Mouse (Mus musculus) mature B cell (primary cell): Measurements from ENCODE around the gene Mtor.

Source experiments
- in situ Hi-C: fragments of 300-500 bp; cut with MboI; formaldehyde crosslinking; loops from 2 replicates; pipeline ENCODE4 v1.14.3; 2019

The Mtor gene

DNA sequence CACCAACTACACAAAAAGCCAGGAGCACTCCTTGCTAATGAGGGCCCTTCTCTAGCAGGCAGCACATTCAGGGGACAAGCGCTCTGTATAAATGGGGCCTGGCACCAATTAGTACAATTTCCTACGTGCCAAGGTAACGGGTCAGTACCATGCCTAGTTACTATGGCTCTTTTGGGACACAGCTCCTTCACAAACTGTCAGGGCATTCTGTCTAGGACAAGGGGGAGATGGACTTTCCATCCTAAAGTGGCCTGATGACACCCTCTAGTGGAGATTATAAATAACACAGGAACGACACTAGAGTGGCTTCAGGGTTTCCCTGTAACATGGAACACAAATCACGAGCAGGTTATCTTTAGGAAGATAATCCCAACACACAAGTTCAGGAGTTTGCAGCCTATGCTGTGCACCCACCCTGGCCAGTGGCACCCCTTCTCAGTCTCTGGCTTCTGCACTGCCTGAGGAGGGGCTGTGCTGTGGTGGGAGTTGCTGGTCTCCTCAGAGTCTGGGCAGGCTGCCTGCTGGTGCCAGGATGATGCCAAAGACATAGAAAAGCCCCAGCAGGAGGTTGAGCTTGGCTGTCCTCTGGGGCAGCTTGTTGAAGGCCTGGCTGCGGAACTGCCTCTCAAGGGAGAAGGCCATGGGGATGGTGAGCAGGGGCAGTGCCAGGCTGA lies 12.6 kb upstream of the Mtor start:
- in situ Hi-C loops: loop anchor here (25.0 kb wide), 1 partner anchor 273 kb away; the partner anchor contains the start of genes Fbxo2, Fbxo44 and Fbxo6

GRCm38 (mm10) chr4:148441931-148442330 lies 6.5 kb upstream of the Mtor start:
- in situ Hi-C loops: loop anchor here (25.0 kb wide), 1 partner anchor 280 kb away; the partner anchor contains the start of genes Fbxo2, Fbxo44 and Fbxo6

DNA sequence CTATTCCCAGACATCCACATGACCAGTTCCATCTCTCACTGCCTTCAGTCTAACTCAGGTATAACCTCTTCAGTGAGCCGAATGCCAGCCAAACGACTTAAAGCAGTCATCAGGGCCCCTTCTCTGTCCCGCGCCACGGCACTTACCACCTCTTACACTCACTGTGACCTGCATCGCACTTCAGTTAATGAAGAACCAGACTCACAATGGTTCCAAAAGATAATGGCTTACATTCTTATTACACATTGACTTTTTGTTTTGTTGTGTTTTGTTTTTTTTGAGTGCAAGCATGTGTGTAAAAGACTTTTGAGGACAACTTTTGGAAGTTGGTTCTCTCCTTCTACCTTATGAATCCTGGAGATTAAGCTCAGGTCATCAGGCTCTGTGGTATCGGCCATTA lies 5.8 kb upstream of the Mtor start:
- in situ Hi-C loops: loop anchor here (25.0 kb wide), 1 partner anchor 280 kb away; the partner anchor contains the start of genes Fbxo2, Fbxo44 and Fbxo6

GRCm38 (mm10) chr4:148444250-148444967 lies 4.0 kb upstream of the Mtor start, which contains the start of gene Ubiad1:
TSS of gene Ubiad1 (minus strand) at chr4:148444771.
- in situ Hi-C loops: loop anchor here (25.0 kb wide), 1 partner anchor 282 kb away; the partner anchor contains the start of genes Fbxo2, Fbxo44 and Fbxo6

GRCm38 (mm10) chr4:148448853-148449245 lies 438 bp downstream of the Mtor start:
- in situ Hi-C loops: loop anchor here (25.0 kb wide), 1 partner anchor 287 kb away; the partner anchor contains the start of genes Fbxo2, Fbxo44 and Fbxo6

GRCm38 (mm10) chr4:148453707-148454106 lies 5.3 kb downstream of the Mtor start:
- in situ Hi-C loops: no loop called here

DNA sequence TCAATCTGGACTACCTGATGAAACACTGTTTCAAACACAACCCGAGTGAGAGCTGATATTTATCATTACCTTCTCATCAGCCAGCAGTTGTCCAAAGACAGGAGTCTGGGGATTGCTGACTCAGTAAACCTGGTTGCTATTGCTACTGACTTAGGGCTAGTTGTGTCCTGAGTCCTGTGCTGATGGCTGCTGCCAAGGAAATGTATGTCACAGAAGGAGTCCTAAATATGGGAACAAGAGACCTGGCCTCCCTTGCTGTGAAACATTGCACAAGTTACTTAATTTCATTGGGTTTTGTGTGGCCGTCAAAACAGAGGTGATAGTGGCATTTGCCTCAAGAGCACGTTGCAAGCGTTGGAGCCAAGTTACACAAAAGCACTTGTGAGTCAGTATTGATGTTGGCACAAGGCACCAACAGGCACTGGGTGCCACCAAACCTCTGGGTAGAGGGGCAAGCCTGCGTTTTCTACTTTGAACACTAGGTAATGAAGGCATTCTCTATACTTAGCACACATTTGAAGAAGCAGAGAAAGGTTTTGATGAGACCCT lies 7.1 kb downstream of the Mtor start:
- in situ Hi-C loops: no loop called here

DNA sequence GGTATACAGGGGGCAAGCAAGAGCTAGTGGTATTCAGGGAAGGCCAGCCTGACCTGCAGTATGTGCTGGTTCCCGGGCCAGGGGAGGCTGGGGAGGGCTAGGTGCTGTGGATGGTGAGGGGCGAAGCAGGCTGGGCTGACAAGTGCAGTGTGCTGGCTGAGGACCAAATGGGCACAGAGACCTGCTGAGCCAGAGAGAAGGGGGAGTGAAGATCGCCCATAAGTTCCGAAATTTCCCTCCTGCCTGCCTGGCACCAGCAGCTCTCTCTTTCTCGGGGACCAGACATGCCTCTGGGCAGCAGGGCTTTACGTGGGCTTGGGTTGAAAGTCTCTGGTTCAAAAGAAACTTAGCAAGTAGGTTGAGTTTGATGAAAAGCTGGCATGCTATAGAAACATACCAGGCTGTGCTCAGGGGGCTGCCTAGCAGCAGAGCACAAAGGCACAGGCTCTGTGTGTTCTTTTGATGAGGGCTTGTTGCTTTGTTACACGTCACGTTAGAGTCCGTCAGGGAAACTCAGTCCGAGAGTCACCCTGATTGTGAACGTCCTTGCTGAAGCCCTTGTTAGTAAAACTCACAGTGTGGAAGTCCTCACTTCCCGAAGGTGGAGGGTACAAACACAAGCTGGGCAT lies 12.4 kb downstream of the Mtor start:
- in situ Hi-C loops: no loop called here

DNA sequence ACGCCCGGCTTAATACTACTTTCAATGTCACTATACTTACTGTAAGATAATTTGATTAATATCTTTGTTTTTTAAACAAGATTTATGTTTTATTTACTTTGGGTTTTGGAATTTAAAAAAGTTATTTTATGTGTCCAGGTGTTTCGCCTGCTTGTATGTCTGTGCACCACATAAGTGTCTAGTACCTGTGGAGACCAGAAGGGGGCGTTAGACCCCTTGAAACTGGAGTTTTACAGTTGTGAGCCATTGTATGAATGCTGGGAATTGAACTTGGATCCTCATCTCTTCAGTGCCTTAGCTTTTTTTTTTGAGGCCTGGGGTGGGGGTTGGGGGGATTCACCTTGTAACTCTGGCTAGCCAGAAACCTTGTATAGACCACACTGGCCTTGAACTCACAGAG lies 13.4 kb downstream of the Mtor start:
- in situ Hi-C loops: no loop called here

- in situ Hi-C loops: no loop called here
Observed at GRCm38 (mm10) chr4:148462717-148463116, 14.3 kb downstream of the Mtor start.

GRCm38 (mm10) chr4:148463208-148463960 lies 15.0 kb downstream of the Mtor start:
- in situ Hi-C loops: no loop called here

DNA sequence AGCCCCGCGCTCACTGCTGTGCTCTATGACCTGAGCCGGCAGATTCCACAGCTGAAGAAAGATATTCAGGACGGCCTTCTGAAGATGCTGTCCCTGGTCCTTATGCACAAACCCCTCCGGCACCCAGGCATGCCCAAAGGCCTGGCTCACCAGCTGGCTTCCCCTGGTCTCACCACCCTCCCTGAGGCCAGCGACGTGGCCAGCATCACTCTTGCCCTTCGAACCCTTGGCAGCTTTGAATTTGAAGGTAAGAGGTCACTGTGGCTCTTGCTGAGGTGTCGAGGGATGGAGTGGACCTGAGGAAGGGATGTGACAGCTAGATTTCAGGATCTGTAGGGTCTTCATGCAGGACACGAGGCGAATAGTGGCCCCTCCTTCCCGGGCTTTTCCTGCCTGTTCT lies 15.9 kb downstream of the Mtor start:
- in situ Hi-C loops: no loop called here

DNA sequence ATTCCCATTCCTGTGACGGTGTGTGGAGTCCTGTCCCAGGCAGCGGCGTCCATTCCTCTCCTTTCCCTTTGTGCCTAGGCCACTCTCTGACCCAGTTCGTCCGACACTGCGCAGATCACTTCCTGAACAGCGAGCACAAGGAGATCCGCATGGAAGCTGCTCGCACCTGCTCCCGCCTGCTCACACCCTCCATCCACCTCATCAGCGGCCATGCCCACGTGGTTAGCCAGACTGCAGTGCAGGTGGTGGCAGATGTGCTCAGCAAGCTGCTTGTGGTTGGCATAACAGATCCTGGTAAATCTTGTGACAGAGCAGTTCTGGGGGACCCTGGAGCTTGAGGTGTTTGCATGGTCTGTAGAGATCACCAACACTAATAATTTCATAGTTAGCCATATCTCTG lies 16.5 kb downstream of the Mtor start:
- in situ Hi-C loops: no loop called here

DNA sequence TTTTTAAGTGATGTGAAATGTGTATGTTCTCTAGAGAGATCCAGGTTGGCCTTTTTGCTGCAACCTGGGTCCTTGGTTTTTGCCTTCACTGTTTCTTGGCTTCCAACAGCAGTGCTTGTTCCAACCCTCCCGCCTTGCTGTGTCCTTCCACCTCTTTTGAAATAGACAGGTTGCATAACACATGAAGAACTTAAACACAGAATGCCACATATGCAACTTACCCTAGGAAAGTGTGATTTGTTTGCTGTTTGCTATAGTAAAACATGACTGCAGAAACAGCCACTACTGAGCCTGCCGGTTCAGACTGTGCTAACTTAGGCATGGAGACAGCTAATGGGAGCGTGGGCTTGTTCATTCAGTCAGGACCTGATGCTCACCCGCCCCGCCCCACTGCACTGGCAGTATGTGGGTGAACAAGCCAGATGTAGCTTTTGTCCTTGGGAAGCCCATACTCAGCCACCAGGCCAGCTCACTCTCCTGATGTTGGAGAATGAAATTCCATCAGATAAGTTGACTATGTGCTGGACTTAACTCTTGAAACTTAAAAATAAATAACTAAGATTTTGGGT lies 18.2 kb downstream of the Mtor start:
- in situ Hi-C loops: no loop called here

DNA sequence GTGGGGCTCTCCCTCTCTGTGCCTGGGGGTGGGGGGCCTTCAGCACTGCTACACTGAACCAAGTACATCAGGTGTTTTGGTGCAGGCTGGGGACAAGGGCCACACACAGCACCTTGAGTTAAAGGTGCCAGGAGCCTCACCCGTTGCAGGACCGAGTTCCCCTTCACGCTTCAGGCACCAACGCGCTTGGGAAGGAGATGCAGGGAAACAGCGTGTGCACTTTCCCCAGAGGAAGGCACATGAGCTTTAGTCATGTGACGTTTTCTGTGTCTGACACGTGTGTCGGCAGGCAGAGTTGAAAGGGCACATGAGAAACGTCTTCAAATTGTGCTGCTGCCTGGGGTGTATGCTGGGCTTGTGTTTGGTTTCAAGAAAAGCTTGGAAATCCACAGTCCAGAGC lies 20.0 kb downstream of the Mtor start:
- in situ Hi-C loops: no loop called here

GRCm38 (mm10) chr4:148469487-148470252 lies 21.3 kb downstream of the Mtor start:
- in situ Hi-C loops: no loop called here

DNA sequence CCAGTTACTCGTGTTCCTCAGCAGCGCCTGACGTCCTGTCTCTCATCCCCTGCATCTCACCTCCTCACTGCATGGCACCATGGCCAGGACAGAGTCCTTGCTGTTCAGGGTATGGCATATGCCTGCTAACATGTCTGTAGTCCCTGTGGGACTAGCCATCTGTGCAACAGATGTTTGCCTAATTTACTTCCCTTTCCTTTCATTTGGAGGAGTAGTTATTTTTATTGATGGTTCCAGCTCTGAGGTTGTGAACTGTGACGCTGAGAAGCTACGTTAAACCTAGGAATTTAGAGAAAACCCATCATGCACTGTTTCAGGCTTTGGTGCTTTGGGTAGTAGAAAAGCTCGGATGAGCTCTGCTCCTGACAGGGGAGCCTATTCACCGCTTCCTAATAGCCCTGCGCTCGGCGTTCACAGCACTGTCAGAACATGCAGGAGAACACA lies 23.0 kb downstream of the Mtor start:
- in situ Hi-C loops: no loop called here

DNA sequence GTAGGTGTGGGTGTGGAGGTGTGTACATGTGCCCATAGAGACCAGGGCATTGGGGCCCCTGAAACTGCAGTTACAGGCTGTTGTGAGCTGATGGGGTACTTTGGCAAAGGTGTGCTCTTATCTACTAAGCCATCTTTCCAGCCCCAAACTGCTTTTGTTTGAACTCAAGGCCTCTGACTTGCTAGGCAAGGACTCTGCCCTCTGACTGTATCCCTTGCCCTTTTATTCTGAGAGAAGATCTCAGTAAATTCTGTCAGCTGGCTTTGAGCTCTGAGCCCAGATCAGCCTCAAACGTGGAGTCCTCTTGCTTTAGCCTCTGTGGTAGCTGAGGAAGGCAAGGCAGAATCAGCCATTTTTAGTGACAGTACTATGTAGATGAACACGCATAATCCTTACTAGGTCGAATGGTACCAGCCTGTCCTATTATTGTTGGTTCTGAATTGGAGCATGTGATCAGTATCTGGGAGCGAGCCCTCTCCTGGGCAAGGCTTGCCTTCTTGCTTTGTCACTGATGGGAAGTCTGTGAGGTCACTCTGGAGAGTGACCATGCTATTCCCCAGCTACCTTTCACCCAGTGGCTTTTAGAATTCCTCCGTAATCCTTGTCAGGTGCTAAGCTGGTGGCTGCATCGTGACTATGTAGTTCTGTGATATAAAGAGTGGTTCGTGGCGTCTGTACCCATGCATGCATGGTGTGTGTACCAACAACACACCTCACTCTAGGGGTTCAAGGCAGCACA lies 24.2 kb downstream of the Mtor start:
- in situ Hi-C loops: no loop called here

DNA sequence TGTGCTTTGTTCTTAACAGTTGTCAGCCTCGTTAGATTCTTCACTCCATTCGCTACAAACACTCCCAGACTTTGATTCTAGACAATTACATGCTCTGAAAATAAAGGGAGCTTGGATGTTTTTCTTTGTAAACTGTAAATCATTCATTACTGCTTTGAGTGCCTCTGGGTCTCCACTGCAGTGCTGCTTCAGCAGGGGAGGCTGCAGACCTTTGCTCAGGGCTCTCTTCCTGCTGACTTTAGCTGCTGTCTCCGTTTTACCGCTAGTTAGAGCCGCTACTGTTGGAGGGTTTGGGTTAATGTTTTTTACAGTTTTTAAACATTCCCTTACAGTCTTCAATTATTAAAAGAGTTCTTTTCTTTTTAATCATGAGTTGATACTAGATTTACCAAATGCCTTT lies 25.1 kb downstream of the Mtor start:
- in situ Hi-C loops: no loop called here

- in situ Hi-C loops: no loop called here
Observed at GRCm38 (mm10) chr4:148480245-148480644, 31.8 kb downstream of the Mtor start.
